22 mouse cellular contexts compared by ENCODE assay signal in genomic region chr9:98272734-98273133, GRCm38 (mm10). TPM values are rescaled to one million over a fixed set of nuclear protein-coding genes. Genes with fewer than 3 reads are reported as not detected.
DNase-seq lines count a peak whose midpoint lies in the region; ATAC-seq and TF ChIP-seq lines count a peak whose summit lies in the region.
"Had no signal": no experiment of that assay in that cellular context is flagged by ENCODE, and none has a peak within 500 bp of the region (broad histone marks: within the 10 kb centered on the region; RNA-seq: fewer than 3 reads in every experiment).

No protein-coding gene starts in this region.

- TF ChIP-seq POLR2A in limb, embryonic 14.5 days (IDR thresholded peaks at IDR 0.05; ENCODE audit: borderline replicate concordance, extremely low read depth, insufficient read depth, insufficient read length), result no peak

- ATAC-seq in kidney, embryonic 14.5 days (ENCODE audit: low FRiP score, low TSS enrichment), result peak; percentile 49; the same call in 1 of the 2 replicates
- no peak for ATAC-seq in kidney, embryonic 16.5 days (ENCODE audit: low FRiP score, low TSS enrichment)
- no peak for ATAC-seq in embryonic facial prominence, embryonic 11.5 days (replicated peaks; ENCODE audit: insufficient number of reproducible peaks, low FRiP score, low TSS enrichment, low read depth)
- ATAC-seq in limb, embryonic 14.5 days (ENCODE audit: low FRiP score, low read depth), result peak; percentile 55; the same call in 1 of the 2 replicates
- ATAC-seq: activated CD4-positive, CD25-positive, alpha-beta regulatory T cell, adult 4 months; forebrain, embryonic 14.5 days; Patski had no signal

- no peak overlapping the region for H3K27ac ChIP-seq in kidney, embryonic 14.5 days (ENCODE audit: low read depth, low read length)
- no peak overlapping the region for H3K27ac ChIP-seq in kidney, embryonic 16.5 days (ENCODE audit: low read length)
- no peak overlapping the region for H3K27ac ChIP-seq in embryonic facial prominence, embryonic 11.5 days (replicated peaks; ENCODE audit: low read depth, low read length)
- no peak overlapping the region for H3K27ac ChIP-seq in limb, embryonic 14.5 days (replicated peaks; ENCODE audit: low read depth, low read length)
- H3K27ac ChIP-seq: embryonic facial prominence, embryonic 13.5 days; forebrain, embryonic 10.5 days; gastrocnemius, adult 2 months; hindbrain, embryonic 10.5 days; hindbrain, embryonic 14.5 days had no signal

- no peaks in the 10 kb centered on the region for H3K9me3 ChIP-seq in kidney, embryonic 14.5 days (ENCODE audit: control insufficient read depth, low read length)
- H3K9me3 ChIP-seq in kidney, embryonic 16.5 days (ENCODE audit: low read length), result no peaks in the 10 kb centered on the region
- no peaks in the 10 kb centered on the region for H3K9me3 ChIP-seq in embryonic facial prominence, embryonic 11.5 days (replicated peaks; ENCODE audit: control insufficient read depth, low read length)
- H3K9me3 ChIP-seq in limb, embryonic 14.5 days (ENCODE audit: control insufficient read depth, low read length), result no peaks in the 10 kb centered on the region
- H3K9me3 ChIP-seq: embryonic facial prominence, embryonic 13.5 days; forebrain, embryonic 10.5 days; hindbrain, embryonic 10.5 days had no signal

- H3K27me3 ChIP-seq in kidney, embryonic 14.5 days (ENCODE audit: control insufficient read depth, insufficient read depth, low read length), result no peaks in the 10 kb centered on the region
- H3K27me3 ChIP-seq in kidney, embryonic 16.5 days (ENCODE audit: insufficient read depth, low read length), result no peaks in the 10 kb centered on the region
- H3K27me3 ChIP-seq in embryonic facial prominence, embryonic 11.5 days (ENCODE audit: control insufficient read depth, insufficient read depth, low read length), result no peaks in the 10 kb centered on the region
- no peaks in the 10 kb centered on the region for H3K27me3 ChIP-seq in limb, embryonic 14.5 days (ENCODE audit: control insufficient read depth, insufficient read depth, low read length)
- H3K27me3 ChIP-seq: embryonic facial prominence, embryonic 13.5 days; Patski had no signal

- H3K4me1 ChIP-seq in kidney, embryonic 14.5 days (ENCODE audit: control insufficient read depth, insufficient read depth, low read length), result no peaks in the 10 kb centered on the region
- H3K4me1 ChIP-seq in kidney, embryonic 16.5 days (ENCODE audit: insufficient read depth, low read length), result no peaks in the 10 kb centered on the region
- H3K4me1 ChIP-seq in embryonic facial prominence, embryonic 11.5 days (ENCODE audit: control insufficient read depth, insufficient read depth, low read length), result no peaks in the 10 kb centered on the region
- H3K4me1 ChIP-seq in limb, embryonic 14.5 days (ENCODE audit: control insufficient read depth, insufficient read depth, low read length), result no peaks in the 10 kb centered on the region
- H3K4me1 ChIP-seq: heart, embryonic 12.5 days had no signal

- 41% methylated on average over 5 of the region's 5 CpGs for WGBS in kidney, embryonic 14.5 days
- WGBS in kidney, embryonic 16.5 days, result 46% methylated on average over 5 of the region's 5 CpGs
- WGBS in embryonic facial prominence, embryonic 11.5 days, result 39% methylated on average over 5 of the region's 5 CpGs
- 38% methylated on average over 5 of the region's 5 CpGs for WGBS in limb, embryonic 14.5 days

- DNase-seq in retina, postnatal 1 day, result peak; percentile 27
- DNase-seq in retina, embryonic 14.5 days (ENCODE audit: low spot score), result no peak
- DNase-seq in embryonic facial prominence, embryonic 11.5 days (ENCODE audit: low spot score), result peak; percentile 35
- DNase-seq in limb, embryonic 14.5 days (ENCODE audit: low spot score), result peak; percentile 8
- DNase-seq in thymus, postnatal 10 days (ENCODE audit: low spot score in 2 of 2), result no peak
- DNase-seq in urinary bladder, adult 18-20 months (ENCODE audit: low spot score in 2 of 2), result no peak
- DNase-seq: adrenal gland, postnatal 25 days; cerebellum, adult 18-20 months; cerebellum, postnatal 10 days; gastrocnemius, adult 2 months; gastrocnemius, postnatal 25 days had no signal

- no peak overlapping the region for H3K4me2 ChIP-seq in kidney, embryonic 14.5 days (replicated peaks; ENCODE audit: low read depth, low read length)
- H3K4me2 ChIP-seq in kidney, embryonic 16.5 days (replicated peaks; ENCODE audit: low read depth, low read length), result no peak overlapping the region
- no peak overlapping the region for H3K4me2 ChIP-seq in embryonic facial prominence, embryonic 11.5 days (ENCODE audit: low read depth, low read length)
- H3K4me2 ChIP-seq in limb, embryonic 14.5 days (replicated peaks; ENCODE audit: low read depth, low read length, severe bottlenecking), result no peak overlapping the region
- H3K4me2 ChIP-seq: embryonic facial prominence, embryonic 13.5 days; heart, embryonic 12.5 days; hindbrain, embryonic 14.5 days had no signal

- no peak overlapping the region for H3K9ac ChIP-seq in kidney, embryonic 14.5 days (ENCODE audit: low read depth, low read length)
- no peak overlapping the region for H3K9ac ChIP-seq in kidney, embryonic 16.5 days (replicated peaks; ENCODE audit: low read length)
- H3K9ac ChIP-seq in embryonic facial prominence, embryonic 11.5 days (replicated peaks; ENCODE audit: low read length), result no peak overlapping the region
- no peak overlapping the region for H3K9ac ChIP-seq in limb, embryonic 14.5 days (ENCODE audit: low read depth, low read length, severe bottlenecking)
- H3K9ac ChIP-seq: embryonic facial prominence, embryonic 13.5 days; heart, embryonic 12.5 days; hindbrain, embryonic 14.5 days had no signal

- no peaks in the 10 kb centered on the region for H3K36me3 ChIP-seq in kidney, embryonic 14.5 days (ENCODE audit: control insufficient read depth, insufficient read depth, low read length)
- H3K36me3 ChIP-seq in kidney, embryonic 16.5 days (ENCODE audit: insufficient read depth, low read length), result no peaks in the 10 kb centered on the region
- H3K36me3 ChIP-seq in embryonic facial prominence, embryonic 11.5 days (replicated peaks; ENCODE audit: control insufficient read depth, insufficient read depth, low read depth, low read length), result no peaks in the 10 kb centered on the region
- no peaks in the 10 kb centered on the region for H3K36me3 ChIP-seq in limb, embryonic 14.5 days (ENCODE audit: control insufficient read depth, insufficient read depth, low read length)
- H3K36me3 ChIP-seq: embryonic facial prominence, embryonic 13.5 days; forebrain, embryonic 10.5 days; heart, embryonic 12.5 days; hindbrain, embryonic 10.5 days had no signal

- no peak overlapping the region for H3K4me3 ChIP-seq in kidney, embryonic 14.5 days (ENCODE audit: low read length)
- no peak overlapping the region for H3K4me3 ChIP-seq in kidney, embryonic 16.5 days (ENCODE audit: low read length)
- no peak overlapping the region for H3K4me3 ChIP-seq in embryonic facial prominence, embryonic 11.5 days (ENCODE audit: low read depth, low read length)
- H3K4me3 ChIP-seq in limb, embryonic 14.5 days (replicated peaks; ENCODE audit: low read length), result no peak overlapping the region
- H3K4me3 ChIP-seq: embryonic facial prominence, embryonic 13.5 days; erythroblast, embryonic 14.5 days; forebrain, embryonic 10.5 days; gastrocnemius, adult 2 months; heart, embryonic 12.5 days; hindbrain, embryonic 10.5 days had no signal

RNA-seq across cellular contexts. Expression of gene Nmnat3, which starts 14.5 kb away (rescaled TPM):
- 6.4 and 8.4 TPM in 2 replicates for polyA plus RNA-seq in kidney, embryonic 14.5 days (2014; fragmentation: Nextera tagmentation; extraction: Ambion mirVana)
- polyA plus RNA-seq in kidney, embryonic 16.5 days (2015; fragmentation: Nextera tagmentation; extraction: Ambion mirVana), result 12.2 and 12.4 TPM in 2 replicates
- 3.0 and 3.2 TPM in 2 replicates for polyA plus RNA-seq in embryonic facial prominence, embryonic 11.5 days (2014; fragmentation: Nextera tagmentation; extraction: Ambion mirVana)
- 3.5 and 3.9 TPM in 2 replicates for polyA plus RNA-seq in limb, embryonic 14.5 days (2012; rRNA removed)
- 5.9 and 7.1 TPM in 2 replicates for polyA plus RNA-seq in limb, embryonic 14.5 days (2014; fragmentation: Nextera tagmentation; extraction: Ambion mirVana)

Comparison
In these comparisons a context has a peak if more than half of its experiments do, and no peak if none do; other contexts are left out.
1. ATAC-seq: peak in kidney, embryonic 14.5 days (single experiment) and limb, embryonic 14.5 days (single experiment); none in kidney, embryonic 16.5 days (single experiment) and embryonic facial prominence, embryonic 11.5 days (single experiment).
2. DNase-seq: peak in retina, postnatal 1 day (single experiment), embryonic facial prominence, embryonic 11.5 days (single experiment) and limb, embryonic 14.5 days (single experiment); none in retina, embryonic 14.5 days (single experiment), thymus, postnatal 10 days (0 of 2) and urinary bladder, adult 18-20 months (0 of 2).